Mouse (Mus musculus): ENCODE data around the gene Ripply2.
"Not testable (repeated sequence)": the region's sequence is repeated elsewhere in the genome, so short reads cannot be mapped to it uniquely, and the experiment has no call there.

The Ripply2 gene

DNA sequence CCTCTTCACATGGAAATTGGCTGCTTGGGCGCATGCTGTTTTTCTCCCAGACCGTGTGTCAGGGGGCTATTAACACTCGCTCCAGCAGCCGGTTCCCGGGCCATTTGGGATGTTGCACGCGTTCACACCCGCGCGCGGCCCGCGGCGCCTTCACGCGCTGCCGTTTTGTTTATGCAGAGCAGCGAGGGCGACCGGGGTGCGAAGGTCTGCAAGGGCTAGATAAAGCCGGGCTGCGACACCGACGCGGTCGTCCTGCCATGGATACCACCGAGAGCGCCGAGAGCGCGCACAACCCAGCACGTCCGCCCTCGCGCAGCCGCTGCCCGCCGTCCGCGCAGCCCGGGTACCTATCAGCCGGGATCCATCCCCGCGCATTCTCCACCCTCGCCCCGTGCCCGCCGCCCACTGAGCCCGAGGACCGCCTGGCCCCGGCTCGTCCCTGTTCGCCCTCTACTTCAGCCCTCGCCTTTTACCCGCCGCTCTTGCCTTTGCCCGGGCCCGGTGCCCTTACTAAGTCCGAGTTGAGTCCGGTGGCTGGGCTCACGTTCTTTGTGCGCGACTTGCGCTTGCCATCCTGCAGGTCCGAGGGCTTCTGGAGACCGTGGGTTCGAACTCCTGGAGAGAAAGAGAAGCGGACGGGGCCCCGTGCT lies at the start of gene Ripply2:
TSS of gene Ripply2 (plus strand) at position 250 of the 650 bp plus-strand sequence.
- in situ Hi-C loops (cut with MboI), result no loop called here

DNA sequence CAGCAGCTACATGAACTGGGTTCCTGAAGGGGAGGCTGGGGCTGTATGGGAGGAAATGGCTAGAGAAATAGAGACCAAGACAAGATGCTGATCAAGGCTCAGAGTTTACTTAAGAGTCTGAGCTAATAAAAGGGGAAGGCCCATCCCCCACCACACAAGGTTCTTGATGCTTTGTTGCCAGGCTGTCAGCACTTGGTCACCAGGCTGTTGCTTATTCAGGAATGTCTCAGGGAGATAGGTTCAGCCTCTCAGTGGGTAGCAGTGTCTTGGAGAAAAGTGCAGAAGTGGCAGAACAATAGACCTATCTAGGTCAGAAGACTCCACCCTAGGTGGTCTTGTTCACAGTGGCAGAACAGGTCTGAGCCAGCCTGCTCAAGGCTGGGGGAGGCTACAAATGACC lies 42.9 kb upstream of the Ripply2 start:
- in situ Hi-C loops (cut with MboI), result not testable (repeated sequence)

DNA sequence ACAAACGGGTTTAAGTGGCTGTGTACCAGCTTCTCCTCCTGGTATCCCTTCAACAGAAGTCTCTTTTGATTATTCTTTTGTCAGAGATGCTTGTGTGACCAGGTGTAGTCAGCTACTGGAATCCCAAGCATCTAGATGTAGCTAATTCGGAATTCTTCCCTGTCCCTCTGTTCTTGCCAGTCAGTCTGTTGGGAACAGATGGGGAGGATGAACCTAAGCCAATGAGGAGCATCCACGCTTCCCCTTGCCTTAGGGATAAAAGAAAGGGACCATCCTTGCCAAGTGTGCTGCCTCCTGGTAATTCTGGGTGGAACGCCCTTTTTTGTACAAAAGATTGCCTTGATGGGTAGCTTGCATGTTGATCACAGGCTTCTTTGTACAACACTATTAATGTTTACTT lies 41.8 kb upstream of the Ripply2 start:
- in situ Hi-C loops (cut with MboI), result no loop called here

DNA sequence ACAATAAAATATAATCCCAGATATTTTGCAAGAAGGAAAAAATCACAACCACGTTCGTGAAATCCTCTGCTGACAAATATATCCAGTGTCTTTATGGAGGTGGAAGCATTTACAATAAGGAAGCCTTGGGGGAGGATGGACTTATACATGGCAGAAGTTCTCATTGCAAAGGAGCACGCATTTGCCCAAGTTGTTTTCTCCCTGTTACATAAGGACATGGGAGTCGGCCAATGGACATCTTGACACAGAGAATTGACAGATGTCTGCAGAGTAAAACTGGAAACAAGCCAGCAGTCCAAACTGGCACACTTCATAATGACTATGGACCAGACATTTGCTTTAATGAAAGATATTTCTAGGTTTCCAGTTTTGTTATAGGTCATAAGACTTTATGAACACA lies 38.4 kb upstream of the Ripply2 start:
- in situ Hi-C loops (cut with MboI), result no loop called here

DNA sequence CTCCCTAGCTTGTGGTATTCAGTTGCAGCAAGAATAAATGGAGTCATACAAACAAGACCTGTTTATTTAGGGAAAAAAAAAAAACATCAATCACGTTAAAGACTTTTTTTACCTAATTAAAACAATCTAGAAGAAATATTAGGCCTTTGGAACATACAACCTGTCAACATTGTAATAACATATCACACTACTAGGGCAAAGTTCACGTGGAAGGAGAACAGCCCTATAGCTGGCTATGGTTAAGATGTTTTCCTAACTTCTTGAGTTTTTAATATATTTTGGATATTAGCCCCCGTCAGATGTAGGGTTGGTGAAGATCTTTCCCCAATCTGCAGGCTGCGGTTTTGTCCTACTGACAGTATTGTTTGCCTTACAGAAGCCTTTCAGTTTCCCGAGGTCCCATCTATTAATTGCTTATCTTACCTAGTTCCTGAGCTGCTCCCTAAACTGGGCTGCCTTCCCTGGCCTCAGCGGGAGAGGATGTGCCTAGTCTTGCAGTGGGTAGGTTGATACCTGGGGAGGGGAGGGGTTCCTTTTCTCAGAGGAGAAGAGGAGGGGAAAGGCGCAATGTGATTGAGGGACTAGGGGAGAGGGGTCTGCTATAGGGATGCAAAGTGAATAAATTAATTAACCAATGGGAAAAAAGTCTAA lies 37.0 kb upstream of the Ripply2 start:
- in situ Hi-C loops (cut with MboI), result no loop called here

DNA sequence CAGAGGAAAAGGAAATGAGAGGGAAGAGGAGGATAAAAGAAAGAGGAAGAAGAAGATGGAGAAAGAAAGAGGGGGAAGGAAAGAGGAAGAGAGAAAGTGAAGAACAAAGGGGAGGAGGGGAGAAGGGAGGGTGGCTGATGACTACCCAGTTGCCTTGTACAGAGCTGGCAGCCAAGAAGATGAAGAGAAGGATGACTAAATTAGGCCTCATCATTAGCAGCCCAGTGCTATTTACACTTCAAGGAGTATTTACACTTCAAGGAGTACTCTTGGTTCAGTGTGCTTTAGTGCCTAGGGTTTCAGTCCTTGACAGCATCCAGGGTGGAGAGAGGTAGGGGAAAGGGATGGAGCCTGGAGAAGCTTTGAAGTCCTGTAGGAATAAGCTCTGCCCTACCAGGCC lies 35.3 kb upstream of the Ripply2 start:
- in situ Hi-C loops (cut with MboI), result no loop called here

DNA sequence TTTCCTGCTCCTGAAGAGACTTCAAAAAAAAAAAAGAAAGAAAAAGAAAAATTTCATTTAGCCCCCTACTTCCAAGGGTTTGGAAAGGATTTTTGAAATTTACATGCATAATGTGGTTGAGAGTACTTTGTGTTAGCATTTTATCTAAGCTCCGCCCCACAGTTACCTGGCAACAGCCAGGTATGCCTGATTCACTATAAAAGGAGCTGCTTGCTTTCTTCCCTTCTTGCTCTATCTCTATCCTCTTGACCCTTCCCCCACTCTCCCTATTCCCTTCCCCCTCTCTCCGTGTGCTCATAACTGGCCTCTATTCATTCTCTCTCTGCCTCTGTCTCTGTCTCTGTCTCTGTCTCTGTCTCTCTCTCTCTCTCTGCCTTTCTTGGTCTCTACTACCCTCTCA lies 34.4 kb upstream of the Ripply2 start:
- in situ Hi-C loops (cut with MboI), result no loop called here

DNA sequence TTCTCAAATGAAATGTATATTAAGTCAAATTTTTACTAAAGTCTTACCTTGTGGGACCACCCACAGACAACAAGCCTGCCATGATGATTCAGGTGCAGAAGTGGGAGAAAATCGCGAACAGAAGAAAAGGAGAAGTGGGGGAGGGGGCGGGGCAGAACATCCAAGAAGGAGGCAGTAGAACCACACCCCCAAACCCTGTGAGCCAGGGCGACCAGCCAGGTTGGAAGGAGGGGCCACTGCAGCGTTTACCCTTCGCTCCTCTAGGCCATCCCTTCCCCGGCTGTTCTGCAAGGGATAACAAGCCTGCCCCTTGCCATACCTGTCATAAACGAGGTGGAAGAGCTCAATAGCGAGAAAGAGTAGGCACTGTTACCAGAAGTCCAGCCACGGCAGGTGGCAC lies 33.8 kb upstream of the Ripply2 start:
- in situ Hi-C loops (cut with MboI), result no loop called here

DNA sequence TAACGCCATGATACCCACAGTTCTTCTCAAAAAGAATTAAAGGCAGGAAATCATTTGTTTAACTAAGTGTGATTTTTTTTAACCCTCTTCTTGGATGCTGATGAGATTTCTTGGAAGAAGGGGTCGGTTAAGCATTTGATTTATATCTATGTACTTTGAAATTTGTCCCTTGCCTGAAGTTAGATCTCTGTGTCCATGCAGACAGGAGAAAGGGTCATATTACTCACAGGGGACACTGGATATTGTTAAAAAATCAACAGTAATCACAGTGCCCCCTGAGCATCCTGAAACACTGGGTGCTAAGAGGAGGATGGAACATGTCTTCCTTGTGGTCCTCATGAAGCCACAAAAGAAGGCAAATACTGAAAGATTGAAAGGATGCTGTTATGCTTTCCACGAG lies 30.8 kb upstream of the Ripply2 start:
- in situ Hi-C loops (cut with MboI), result no loop called here

DNA sequence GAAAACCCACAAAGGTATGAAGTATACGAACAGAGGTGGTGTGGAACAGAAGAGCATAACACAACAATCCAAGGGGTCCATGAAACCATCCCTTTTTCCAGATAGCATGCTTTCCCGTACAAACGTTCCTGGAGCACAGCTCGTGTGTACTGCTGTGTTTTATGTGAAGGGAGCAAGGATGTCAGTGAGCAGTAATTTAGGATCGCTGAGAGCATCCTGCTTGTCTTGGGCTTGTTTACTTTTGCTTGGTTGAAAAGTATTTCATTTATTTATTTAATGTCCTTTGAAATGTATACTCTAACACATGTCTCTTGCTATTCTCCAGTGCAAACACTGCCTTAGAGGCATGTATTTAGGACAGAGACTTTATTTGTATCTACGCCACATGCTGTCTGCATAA lies 30.2 kb upstream of the Ripply2 start:
- in situ Hi-C loops (cut with MboI), result no loop called here

DNA sequence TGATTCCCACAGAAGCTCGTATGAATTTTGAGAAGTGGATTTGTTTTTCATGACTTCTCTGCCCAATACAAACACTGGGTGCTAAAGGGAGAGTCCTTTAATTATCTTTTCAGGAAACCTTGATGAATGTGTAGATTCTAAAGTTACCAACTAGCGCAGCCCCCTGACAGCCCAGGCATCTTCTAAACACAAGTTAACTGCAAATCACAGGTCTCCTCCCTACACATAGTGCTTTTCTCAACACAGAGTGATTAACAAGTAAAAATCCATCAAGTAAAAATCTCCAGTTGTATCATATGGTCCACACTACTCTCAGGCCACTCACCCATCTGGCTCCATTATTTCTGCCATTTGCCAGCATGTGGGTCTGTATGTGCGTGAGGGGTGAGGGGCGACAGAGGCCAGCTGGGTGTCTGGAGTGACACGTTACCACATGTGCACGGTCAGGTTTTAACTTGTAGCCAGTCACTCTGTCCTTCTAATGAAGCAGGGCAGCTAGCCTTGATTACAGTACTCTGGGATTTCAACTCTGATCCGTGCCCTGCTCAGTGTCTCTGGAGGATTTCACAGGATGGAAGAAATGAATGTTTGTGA lies 28.5 kb upstream of the Ripply2 start:
- in situ Hi-C loops (cut with MboI), result no loop called here

DNA sequence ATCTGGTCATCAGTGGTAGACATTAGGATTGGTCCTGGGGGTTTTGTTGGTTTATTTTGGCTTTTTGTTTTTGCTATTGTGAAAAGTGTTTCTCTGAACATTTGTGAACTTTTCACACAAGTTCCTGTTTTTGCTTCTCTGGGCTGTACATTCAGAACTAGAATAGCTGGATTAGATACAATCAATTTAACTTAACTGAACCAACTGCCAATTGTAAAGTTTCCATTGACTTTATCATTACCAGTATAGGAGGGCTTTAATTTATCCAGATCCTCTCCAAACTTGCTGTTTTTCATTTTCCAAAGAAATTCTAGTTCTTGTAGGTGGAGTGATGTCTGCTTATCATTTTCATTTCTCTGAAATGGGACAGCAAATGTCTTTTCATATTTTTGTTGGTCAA lies 25.5 kb upstream of the Ripply2 start:
- in situ Hi-C loops (cut with MboI), result no loop called here

DNA sequence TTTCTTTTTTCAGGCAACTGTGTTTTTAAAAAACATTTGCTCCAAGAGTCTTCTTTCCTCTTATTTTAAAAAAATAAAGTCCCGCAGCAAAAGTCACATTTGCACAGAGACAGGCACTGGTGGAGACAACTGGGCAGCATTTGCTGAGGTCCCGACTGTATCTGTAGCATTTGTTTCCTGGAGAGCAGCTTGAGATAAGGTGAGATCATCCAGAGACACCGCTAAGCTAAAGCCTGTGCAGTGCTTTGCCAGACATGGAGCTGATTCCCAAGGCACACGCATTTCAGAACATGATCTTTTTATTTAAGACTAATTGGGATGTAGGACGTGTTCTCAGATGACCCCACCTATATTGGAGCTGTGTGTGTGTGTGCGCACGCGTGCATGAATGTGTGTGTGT lies 23.6 kb upstream of the Ripply2 start:
- in situ Hi-C loops (cut with MboI), result no loop called here

DNA sequence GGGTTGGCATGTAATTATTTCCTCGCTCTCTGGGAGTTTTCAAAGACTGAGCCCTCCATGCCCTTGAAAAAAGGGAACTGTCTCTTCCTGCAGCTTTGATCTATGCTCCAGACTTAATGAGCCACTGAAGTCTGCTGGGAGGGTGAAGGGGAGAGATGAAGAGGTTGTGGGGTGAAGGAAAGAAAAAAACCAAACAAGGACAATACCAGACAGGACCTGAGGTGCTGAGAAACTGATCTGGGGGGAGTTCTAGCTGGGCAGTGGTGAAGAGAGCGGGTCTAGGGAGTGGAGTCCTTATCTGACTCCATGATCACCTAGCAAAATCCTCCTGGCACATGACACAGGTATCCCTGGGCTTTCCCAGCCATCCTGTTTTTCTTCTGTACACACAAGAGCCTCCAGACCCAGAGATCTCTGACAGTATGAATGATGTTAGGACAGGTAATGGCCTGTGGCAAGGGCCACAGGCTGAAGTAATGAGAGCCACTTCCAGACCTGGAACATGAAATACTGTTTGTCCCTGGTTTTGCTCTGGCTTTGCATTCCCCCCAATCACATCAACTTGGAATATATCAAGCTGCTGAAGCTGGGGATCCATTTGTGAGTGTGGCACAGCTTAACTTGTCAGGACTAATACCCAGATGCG lies 18.2 kb upstream of the Ripply2 start:
- in situ Hi-C loops (cut with MboI), result no loop called here

DNA sequence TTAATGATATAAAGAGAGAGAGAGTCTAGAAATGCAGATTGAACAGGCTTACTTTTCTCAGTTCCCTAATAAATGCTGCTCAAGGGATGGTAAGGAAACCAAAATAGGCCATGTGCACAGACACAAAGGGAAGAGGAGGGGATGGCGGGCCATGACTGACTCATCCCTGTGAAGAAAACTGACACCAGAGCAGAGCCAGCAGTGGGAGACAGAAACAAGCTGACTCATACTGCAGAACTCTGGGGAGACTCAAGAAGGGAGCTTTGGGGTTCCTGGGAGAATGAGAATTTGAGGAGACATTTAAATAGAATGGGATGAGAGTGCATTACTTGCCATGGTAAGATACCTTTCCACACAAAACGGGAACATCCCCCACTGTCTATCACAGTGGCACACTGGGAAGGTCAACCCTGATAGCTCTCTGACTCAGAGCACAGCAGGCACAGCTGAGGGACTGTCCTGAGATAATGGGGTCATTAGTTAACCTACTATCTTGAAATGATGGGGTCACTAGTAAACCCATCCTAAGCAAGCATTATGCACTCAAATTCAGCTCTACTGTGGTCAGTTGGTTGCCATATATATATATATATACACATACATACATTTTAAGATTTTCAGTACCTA lies 15.3 kb upstream of the Ripply2 start:
- in situ Hi-C loops (cut with MboI), result no loop called here

DNA sequence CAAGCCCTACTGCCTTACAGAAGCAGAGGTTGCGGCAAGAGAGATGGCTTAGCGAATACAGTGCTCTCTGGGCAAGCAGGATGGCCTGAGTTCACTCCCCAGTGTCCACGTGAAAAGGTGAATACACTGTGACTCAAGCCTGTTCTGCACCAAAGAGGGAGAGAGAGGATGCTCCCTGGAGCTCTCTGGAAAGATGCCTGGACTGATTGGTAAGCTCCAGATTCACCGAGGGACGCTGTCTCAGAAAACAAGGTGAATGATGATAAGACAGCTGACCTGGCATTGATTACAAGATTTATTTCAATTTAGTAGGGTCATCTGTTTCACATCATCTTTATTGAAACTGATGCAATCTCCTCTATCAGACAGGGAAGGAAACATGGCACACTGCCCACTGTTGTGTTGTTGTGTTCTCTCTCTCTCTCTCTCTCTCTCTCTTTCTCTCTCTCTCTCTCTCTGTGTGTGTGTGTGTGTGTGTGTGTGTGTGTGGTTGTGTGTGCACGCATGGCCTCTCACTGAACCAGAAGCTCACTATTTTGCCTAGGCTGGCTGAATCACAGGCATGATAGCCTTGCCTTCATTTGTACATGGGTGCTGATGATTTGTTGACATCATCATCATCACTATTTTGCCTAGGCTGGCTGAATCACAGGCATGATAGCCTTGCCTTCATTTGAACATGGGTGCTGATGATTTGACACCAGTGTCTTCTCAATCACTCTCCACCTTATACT lies 10.5 kb upstream of the Ripply2 start:
- in situ Hi-C loops (cut with MboI), result no loop called here

DNA sequence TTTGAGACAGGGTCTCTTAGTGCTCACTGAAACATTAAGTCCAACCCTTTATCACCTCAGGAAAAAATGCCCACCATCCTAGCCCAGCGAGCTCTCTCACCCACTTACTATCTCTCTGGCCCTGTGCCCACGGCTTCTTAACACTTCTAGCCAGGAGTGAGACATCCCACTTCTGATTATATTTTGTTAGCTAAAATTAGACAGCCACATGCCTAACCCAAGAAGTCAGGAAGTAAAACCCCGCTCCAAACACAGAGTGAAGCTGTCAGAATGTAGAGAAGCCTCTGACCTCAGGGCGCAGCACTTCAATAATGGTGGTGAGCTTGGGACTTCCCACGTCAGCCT lies 9.9 kb upstream of the Ripply2 start:
- in situ Hi-C loops (cut with MboI), result no loop called here

DNA sequence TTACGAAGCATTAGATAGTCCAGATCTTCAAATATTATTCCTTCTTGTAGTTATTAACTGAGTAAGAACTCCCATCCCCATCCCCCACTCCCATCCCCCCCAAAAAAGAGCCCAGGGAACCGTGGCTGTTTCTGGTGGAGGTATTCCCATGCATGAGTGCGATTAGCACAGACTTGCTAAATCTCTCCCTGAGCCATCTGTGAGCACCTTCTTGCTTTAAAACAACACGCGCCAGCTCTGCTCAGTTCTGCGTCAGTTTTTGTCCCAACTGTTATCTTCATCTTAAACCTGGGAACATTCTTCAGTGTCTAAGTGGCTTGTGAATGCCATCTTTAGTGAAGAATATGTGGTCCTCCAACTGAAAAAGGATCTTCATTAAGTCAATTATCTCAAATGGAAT lies 6.8 kb upstream of the Ripply2 start:
- in situ Hi-C loops (cut with MboI), result no loop called here

DNA sequence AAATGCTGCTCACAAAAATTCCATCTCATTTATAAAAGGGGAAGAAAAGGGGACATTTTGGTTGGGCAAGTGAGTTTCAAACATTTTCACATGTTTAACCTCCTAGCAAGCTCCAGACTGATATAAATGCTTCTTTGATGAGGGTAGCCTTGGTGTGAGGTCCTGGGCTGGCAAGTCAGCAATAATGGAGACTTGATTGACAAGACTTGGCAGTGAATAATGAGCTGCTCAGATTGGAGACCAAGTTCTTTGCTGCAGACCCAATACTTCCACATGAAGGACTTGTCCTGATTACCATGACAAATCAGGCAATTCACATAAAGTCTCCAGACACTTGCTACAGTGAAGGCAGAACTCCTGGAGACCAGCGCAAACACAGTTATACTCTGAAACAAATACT lies 6.4 kb upstream of the Ripply2 start:
- in situ Hi-C loops (cut with MboI), result no loop called here

DNA sequence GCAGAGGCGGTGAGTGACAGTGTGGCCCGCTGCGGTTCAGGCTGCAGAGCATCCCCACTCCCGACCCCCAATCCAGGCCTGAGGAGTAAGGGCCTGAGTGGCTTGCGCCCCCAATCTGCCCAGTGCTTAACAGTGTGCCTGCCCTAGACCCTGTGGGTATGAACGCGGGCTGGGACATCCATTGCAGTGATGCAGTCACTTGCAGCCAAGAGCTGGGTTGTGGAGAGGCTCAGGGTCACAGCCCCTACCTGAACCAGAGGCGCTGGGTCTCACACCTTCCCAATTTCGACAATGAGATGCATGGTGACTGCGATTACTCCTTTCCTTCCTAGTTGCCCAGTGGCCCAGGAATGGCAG lies 579 bp downstream of the Ripply2 start:
- in situ Hi-C loops (cut with MboI), result no loop called here

DNA sequence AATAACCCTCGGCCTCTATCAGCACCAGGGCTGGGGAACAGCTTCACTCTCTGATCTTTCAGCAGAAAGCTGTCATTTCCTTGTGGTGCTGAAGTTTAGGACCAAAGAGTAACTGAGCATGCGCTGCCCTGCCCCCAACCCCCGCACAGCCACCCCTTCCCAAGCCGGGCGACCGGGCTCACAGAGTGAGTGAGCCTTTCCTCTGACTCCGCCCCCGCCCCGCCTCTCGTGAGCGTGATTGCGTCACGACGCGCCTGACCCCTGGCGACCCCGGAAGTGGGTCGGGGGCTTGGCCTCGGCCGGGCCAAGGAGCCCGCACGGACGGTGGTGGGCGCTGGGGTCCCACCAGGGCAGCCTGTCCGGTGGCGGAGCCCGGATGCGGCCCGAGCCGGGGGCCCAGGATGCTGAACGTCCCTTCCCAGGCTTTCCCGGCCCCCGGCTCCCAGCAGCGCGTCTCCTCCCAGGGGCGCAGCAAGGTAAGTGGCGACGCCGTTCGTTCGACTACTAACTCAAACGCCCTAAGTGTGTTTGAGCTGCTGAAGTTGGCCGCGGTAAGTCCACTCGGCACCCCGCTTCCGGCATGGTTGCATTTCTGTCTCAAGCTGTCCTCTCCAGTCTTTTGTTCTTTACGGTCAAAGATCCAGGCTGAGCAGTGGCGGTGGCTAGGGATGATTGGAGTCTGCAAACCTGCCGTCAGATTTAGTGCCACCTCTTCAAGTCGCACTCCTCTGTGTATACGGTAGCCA lies 6.6 kb downstream of the Ripply2 start, which contains the start of gene Cyb5r4:
TSS of gene Cyb5r4 (plus strand) at position 237 of the 746 bp plus-strand sequence.
- in situ Hi-C loops (cut with MboI), result loop anchor here (10.0 kb wide), 1 partner anchor 233 kb away; the partner anchor contains the start of gene Cep162
